Mouse (Mus musculus) hindbrain, embryonic 14.5 days (tissue): ENCODE measurements at regions not wholly inside any gene's neighbourhood (a gene's known extent, or its start where the extent isn't known, plus 50 kb on each side); places are given as distances from the start of the nearest gene placed in this dataset.

Source experiments
- ATAC-seq: fragments of 200-750 bp; cut with Nextera tagmentation; 2 replicates; pipeline ENCODE4 v1.8.0; 2017; ENCODE audit warnings: moderate number of reproducible peaks, mild to moderate bottlenecking, moderate TSS enrichment, moderate library complexity; ENCODE audit not compliant: low FRiP score
- DNase-seq: peaks from one replicate; pipeline ENCODE4 v3.0.0-alpha.2; 2015; ENCODE audit warnings: low spot score
- H3K27ac ChIP-seq: fragments of 300-500 bp; sonication (generic); 2 replicates; pipeline ENCODE4 v1.5.1; 2014; ENCODE audit warnings: mild to moderate bottlenecking, moderate library complexity
- H3K27me3 ChIP-seq: fragments of 300-500 bp; sonication (generic); 2 replicates; pipeline ENCODE4 v1.6.1; 2014; ENCODE audit warnings: mild to moderate bottlenecking, low read length, mixed read lengths; ENCODE audit not compliant: control insufficient read depth, insufficient read depth
- H3K36me3 ChIP-seq: fragments of 300-500 bp; sonication (generic); replicated peaks from 2 replicates; pipeline ENCODE4 v1.6.1; 2014; ENCODE audit not compliant: control insufficient read depth, insufficient read depth
- H3K4me1 ChIP-seq: fragments of 300-500 bp; sonication (generic); replicated peaks from 2 replicates; pipeline ENCODE4 v1.6.1; 2014; ENCODE audit warnings: antibody characterized with exemption, low read length, mixed read lengths; ENCODE audit not compliant: control insufficient read depth, insufficient read depth
- H3K4me2 ChIP-seq: fragments of 300-500 bp; sonication (generic); replicated peaks from 2 replicates; pipeline ENCODE4 v1.6.1; 2014; ENCODE audit warnings: mild to moderate bottlenecking, moderate library complexity
- H3K4me3 ChIP-seq: fragments of 300-500 bp; sonication (generic); replicated peaks from 2 replicates; pipeline ENCODE4 v1.5.1; 2014; ENCODE audit warnings: mild to moderate bottlenecking, low read length
- H3K9ac ChIP-seq: fragments of 300-500 bp; sonication (generic); 2 replicates; pipeline ENCODE4 v1.6.1; 2014
- H3K9me3 ChIP-seq: fragments of 300-500 bp; sonication (generic); 2 replicates; pipeline ENCODE4 v1.6.1; 2016; ENCODE audit warnings: low read length; ENCODE audit not compliant: control insufficient read depth
- WGBS: fragments of 180-500 bp; shearing (Covaris S2); extraction: QIAGEN DNeasy Blood & Tissue Kit; methylation state at CpG from one replicate; pipeline ENCODE4 v1.1.7; 2014; 5-methylcytosine and 5-hydroxymethylcytosine counted together

DNA sequence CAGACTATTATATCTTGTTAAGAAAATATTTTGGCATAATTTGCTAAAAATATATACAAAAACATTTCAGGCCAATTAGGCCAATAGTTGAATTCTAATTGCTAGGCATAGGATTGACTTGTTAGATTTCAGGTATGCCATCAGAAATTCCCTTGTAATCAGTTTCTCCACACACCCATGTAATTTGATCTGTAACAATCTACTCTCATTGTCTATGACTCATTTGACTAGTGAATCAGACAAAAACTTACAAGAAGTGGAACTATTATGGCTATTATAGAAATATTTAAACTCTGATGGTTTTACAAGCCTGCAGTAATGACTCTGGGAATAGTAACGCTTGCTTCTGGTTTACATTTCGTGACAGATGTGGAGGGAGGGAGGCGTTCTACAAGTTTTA lies 338.9 kb upstream of the Ptbp2 start:
- 91% methylated on average over 3 of the region's 3 CpGs for WGBS
- no peak overlapping the region for H3K4me3 ChIP-seq
- H3K4me2 ChIP-seq, result no peak overlapping the region
- H3K4me1 ChIP-seq, result no peaks in the 10 kb centered on the region
- H3K36me3 ChIP-seq, result no peaks in the 10 kb centered on the region
- no peak overlapping the region for H3K27ac ChIP-seq
- no peak overlapping the region for H3K9ac ChIP-seq
- H3K9me3 ChIP-seq, result no peaks in the 10 kb centered on the region
- DNase-seq (no peak), ATAC-seq (no peak)
- no peaks in the 10 kb centered on the region for H3K27me3 ChIP-seq

DNA sequence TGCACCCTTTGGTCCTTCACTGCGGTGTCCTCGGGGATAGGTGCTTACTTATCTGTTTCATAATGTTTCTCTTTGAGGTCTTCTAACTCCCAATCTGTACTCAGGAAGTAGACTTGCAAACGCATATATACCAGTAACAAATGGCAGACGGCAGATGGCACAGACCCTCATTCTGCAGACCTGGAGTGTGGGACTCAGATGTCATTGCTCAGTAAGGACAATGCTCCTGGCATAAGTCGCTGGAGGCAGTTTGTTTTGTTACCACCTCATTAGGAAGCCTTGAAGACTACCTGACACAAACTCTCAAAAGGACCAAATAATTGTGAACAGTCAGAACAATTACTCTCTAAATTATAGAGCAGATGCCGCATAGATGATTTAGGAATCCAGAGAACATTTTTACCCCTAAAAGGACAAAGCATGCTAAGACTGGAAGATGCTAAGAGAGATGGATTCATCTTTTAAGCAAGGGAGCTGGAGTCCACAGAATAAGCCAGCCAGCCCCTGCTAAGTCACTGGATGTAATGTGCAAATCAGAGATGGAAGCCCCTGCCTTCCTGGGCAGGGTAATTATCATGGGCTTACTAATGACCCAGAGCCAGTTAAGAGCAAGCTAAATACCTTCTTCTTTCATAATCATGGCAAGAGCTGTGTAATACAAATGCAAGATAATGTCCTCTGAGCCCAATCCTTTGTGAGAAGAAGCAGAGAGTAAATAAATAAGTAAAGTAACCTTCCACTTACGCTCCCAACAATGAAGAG lies 299.1 kb upstream of the Ptbp2 start:
- Histone ChIP-seq H3K4me2 (no peak overlapping the region), H3K27ac (no peak overlapping the region), H3K9ac (no peak overlapping the region), H3K9me3 (no peaks in the 10 kb centered on the region), H3K4me1 (no peaks in the 10 kb centered on the region), H3K4me3 (no peak overlapping the region), H3K27me3 (no peaks in the 10 kb centered on the region), H3K36me3 (no peaks in the 10 kb centered on the region)
- DNase-seq, result no peak
- no peak for ATAC-seq
- WGBS, result 77% methylated on average over 7 of the region's 7 CpGs

DNA sequence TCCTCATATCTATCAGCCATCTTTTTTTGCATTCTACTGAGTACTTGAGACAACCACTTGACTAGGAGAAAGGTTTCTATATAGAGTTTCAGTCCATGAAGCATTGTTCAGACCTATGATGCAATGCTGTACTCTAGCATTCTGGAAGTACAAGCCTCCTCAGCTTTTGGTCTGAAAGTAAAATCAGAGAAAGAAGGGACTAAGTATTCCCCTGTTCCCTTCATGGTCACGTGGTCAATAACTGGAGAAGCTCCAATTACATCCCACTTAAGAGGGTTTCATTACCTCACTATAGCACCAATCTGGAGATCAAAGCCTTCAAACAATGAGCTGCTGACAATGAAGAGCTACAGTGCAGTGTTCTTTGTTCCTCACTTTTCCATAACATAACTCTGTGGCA lies 289.3 kb upstream of the Ptbp2 start:
- no peak for DNase-seq

DNA sequence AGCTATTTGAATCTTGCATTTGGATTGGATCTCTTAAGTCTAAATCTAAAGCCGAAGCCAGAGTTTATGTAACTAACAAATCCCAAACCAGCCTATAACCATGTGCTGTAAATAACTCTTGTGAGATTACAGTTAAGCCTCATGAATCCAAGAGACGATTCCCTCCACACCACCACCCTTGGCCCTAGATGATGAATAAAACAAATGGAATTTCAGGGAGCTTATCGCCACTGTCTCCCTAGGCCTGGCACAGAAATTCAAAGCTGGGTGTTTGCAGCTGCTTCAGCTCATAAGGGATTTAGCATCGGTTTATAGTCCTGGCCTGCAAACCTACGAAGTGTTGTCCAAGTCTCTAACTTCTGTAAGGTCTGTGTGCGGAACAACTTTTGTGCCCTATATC lies 281.4 kb upstream of the Ptbp2 start:
- Histone ChIP-seq H3K9me3 (no peaks in the 10 kb centered on the region), H3K4me2 (no peak overlapping the region), H3K4me1 (no peaks in the 10 kb centered on the region), H3K9ac (no peak overlapping the region), H3K4me3 (no peak overlapping the region), H3K27ac (no peak overlapping the region), H3K27me3 (no peaks in the 10 kb centered on the region), H3K36me3 (no peaks in the 10 kb centered on the region)
- ATAC-seq (no peak), DNase-seq (no peak)
- 92% methylated on average over 6 of the region's 6 CpGs for WGBS

More for the DNA sequence above, 289.3 kb upstream of the Ptbp2 start:
- H3K9me3 ChIP-seq, result no peaks in the 10 kb centered on the region
- no peak overlapping the region for H3K4me3 ChIP-seq
- H3K27ac ChIP-seq, result no peak overlapping the region
- no peak for ATAC-seq
- 29% methylated on average over 1 of the region's 1 CpGs for WGBS
- no peaks in the 10 kb centered on the region for H3K27me3 ChIP-seq
- no peaks in the 10 kb centered on the region for H3K4me1 ChIP-seq
- no peak overlapping the region for H3K9ac ChIP-seq
- H3K4me2 ChIP-seq, result no peak overlapping the region
- H3K36me3 ChIP-seq, result no peaks in the 10 kb centered on the region

DNA sequence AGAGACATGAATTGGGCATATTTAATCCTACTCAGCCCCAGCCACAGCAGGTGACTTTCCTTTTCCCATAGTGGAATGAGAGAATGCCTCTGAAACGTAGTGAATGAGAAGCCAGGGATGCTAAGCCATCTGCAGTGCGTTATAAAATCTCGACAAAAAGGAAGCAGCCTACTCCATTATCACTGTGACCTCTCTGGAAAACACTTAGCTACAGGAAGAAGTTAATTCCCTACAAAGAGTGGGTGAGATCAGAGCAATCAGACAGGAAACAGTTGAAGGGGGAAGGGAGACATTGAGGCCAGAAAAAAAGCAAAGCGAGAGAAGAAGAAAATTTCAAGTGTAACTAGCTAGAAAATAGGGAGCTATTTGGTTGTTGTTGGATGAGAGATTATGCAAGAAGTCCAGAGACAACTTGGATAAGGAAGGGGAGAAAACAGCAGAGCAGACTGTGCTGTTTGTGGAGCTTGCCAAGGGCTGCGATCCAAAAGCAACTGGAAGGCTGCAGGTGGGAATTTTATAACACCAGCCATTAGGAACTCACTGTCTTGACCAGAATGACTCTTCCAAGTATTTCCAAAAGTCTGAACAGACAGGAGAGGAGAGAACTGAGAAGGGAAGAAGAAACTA lies 280.7 kb upstream of the Ptbp2 start:
- no peaks in the 10 kb centered on the region for H3K36me3 ChIP-seq
- no peak for ATAC-seq
- no peak overlapping the region for H3K27ac ChIP-seq
- no peak overlapping the region for H3K9ac ChIP-seq
- H3K4me3 ChIP-seq, result no peak overlapping the region
- H3K27me3 ChIP-seq, result no peaks in the 10 kb centered on the region
- H3K4me2 ChIP-seq, result no peak overlapping the region
- H3K4me1 ChIP-seq, result no peaks in the 10 kb centered on the region
- no peaks in the 10 kb centered on the region for H3K9me3 ChIP-seq
- WGBS, result 56% methylated on average over 5 of the region's 5 CpGs
- DNase-seq, result no peak

DNA sequence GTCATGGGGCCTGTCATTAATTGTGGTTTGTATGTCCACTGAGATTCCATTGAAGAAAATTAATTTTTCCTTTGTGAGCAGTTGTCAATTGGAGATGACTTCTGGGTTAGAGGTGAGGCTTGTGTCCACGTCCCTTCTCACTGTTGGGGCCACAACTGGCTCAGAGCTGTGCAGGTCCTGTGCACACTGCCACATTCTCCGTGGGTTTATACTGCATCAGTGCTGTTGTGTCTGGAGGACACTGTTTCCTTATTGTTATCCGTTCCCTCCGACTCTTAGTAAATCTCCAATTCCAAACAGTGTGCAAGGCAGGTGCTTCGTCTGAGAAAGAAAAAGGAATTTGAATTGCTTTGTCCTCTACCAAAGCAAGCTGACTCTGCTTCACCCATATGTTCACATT lies 278.0 kb upstream of the Ptbp2 start:
- Histone ChIP-seq H3K4me2 (no peak overlapping the region), H3K36me3 (no peaks in the 10 kb centered on the region), H3K9ac (no peak overlapping the region), H3K27ac (no peak overlapping the region), H3K9me3 (no peaks in the 10 kb centered on the region), H3K27me3 (no peaks in the 10 kb centered on the region), H3K4me1 (no peaks in the 10 kb centered on the region), H3K4me3 (no peak overlapping the region)
- DNase-seq, result no peak
- 72% methylated on average over 5 of the region's 5 CpGs for WGBS
- no peak for ATAC-seq

DNA sequence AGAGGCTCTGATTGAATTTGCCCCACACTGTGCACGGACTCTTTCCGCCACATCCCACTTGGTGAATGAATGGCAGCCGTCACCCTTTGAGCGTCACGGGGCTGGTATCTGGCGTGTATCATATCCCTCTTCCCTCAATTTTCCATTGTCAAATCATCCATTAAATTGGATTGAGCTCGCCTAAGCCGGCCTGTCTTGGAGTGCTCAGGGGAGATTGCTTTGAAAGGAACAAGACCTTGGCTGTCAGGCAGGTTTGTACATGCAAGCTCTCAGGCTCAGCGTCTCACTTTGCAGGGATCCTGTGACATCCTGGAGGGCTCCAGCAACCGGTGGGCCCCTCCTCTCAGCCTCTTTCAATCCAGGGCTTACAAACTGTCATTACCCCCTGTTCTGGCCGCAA lies 275.7 kb upstream of the Ptbp2 start:
- no peak for ATAC-seq

DNA sequence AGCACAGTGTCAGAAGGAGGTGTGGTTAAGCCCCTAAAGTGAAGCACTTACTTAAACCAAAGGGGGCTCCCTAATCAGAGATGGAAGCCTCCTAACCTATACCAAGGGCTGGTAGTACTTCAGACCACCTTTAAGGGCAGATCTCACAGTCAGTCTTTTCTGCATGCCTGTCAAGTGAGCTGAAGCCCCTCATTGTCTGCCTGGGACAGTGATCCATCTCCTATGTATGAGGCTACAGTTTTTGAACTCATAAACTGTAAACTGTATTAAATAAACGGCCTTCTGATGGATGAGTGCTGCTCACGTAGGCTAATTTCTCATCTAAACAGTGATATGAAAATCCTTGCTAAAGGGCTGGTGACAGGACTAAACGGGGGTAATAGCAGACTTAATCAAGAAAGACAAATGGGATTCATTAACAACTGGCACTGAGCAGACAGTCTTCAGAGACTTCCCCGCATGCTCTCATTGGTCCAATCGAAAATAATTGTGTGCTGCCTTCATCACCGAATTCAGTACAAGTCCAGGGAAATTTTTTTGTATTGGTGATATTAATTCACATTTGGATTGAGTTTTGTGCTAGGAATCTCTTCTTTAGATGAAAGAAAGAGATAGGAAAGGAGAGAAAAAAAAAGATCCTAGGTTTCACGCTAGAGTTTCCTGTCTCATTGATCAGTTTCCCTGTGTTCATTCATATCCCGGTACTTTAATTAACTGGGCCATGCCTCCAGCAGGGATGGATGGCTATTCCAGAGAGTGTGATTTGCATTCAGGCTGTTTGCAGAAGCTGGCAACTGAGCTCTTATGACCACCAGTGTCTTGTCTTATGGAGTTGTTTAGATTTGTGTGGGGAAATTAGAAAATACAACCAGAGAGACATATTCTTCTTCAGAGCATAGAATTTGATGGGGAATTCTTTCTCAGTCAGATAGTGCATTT lies 271.2 kb upstream of the Ptbp2 start:
- 0 out of 2 replicates have a peak overlapping the region, but pooled peaks have one; percentile 10 for H3K4me2 ChIP-seq
- no peaks in the 10 kb centered on the region for H3K36me3 ChIP-seq
- H3K27me3 ChIP-seq, result no peaks in the 10 kb centered on the region
- no peak overlapping the region for H3K4me3 ChIP-seq
- WGBS, result 27% methylated on average over 8 of the region's 8 CpGs
- ATAC-seq (peak; percentile 75; the same call in 1 of the 2 replicates), DNase-seq (peak; percentile 61)
- no peaks in the 10 kb centered on the region for H3K9me3 ChIP-seq
- no peak overlapping the region for H3K9ac ChIP-seq
- no peak overlapping the region for H3K27ac ChIP-seq
- H3K4me1 ChIP-seq, result peaks cover 3% of the 10 kb centered on the region; the same call in 1 of the 2 replicates

More for the DNA sequence above, 275.7 kb upstream of the Ptbp2 start:
- Histone ChIP-seq H3K4me1 (peaks cover 3% of the 10 kb centered on the region; the same call in 1 of the 2 replicates), H3K4me3 (no peak overlapping the region), H3K4me2 (no peak overlapping the region), H3K9ac (no peak overlapping the region), H3K36me3 (no peaks in the 10 kb centered on the region), H3K9me3 (no peaks in the 10 kb centered on the region), H3K27me3 (no peaks in the 10 kb centered on the region), H3K27ac (no peak overlapping the region)
- DNase-seq, result no peak
- 37% methylated on average over 11 of the region's 11 CpGs for WGBS

DNA sequence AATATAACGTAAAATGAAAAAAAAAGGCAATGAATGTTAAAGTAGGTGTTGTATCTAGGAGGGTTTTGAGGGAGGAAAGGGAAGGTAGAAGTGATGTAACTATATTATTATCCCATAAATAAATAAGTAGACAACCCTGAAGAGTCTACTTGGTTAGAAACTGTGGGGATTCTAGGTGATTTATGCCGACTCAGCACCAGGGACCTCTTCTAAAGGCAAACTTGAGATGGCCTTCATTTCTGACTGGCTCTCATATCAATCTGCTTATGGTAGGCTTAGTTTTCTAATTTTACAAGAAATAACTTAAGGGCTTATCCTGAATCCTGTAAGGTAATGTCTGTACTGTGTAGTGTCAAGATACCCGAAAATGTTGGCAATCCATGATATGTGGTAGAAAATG lies 263.0 kb upstream of the Ptbp2 start:
- no peaks in the 10 kb centered on the region for H3K4me1 ChIP-seq
- H3K9ac ChIP-seq, result no peak overlapping the region
- no peak for ATAC-seq
- no peaks in the 10 kb centered on the region; the same call in 1 of the 2 replicates for H3K27me3 ChIP-seq
- H3K4me3 ChIP-seq, result no peak overlapping the region
- no peaks in the 10 kb centered on the region for H3K36me3 ChIP-seq
- no peaks in the 10 kb centered on the region for H3K9me3 ChIP-seq
- 93% methylated on average over 3 of the region's 3 CpGs for whole genome bisulfite sequencing
- DNase-seq, result no peak
- H3K27ac ChIP-seq, result no peak overlapping the region
- H3K4me2 ChIP-seq, result no peak overlapping the region
